Mouse (Mus musculus) cortical plate, adult 2 months (tissue): ENCODE results near the gene Rnf214.

ENCODE experiments used
- CTCF ChIP-seq: fragments of 200-500 bp; IDR thresholded peaks from 2 replicates; pipeline ENCODE4 v1.5.1; 2011; ENCODE audit warnings: mild to moderate bottlenecking, control low read depth, low read length; ENCODE audit not compliant: insufficient read depth; ENCODE audit errors: extremely low read depth
- POLR2A ChIP-seq: fragments of 200-500 bp; IDR thresholded peaks from 2 replicates; pipeline ENCODE4 v1.6.1; 2011; ENCODE audit warnings: mild to moderate bottlenecking, low read length, control low read depth; ENCODE audit not compliant: insufficient read depth; ENCODE audit errors: extremely low read depth

DNA sequence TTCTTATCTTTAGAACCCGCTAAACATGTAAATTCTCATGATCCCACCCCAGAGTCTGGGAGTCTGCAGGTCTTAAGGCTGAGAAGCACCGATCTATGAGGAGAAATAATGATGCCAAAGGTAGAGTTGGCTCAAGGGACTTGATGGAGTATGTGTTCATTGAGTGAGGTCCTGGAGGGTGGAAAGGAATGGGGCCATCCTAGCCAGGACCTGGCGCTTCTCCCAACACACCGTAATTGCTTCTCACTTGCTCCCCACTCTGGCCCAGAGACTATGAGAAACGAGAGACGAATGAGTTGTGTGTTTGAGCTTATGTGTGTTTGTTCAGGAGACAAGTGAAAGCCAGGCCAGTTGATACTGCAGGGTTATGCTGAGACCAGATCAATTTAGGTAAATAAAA, 65.3 kb downstream of the Rnf214 start:
- no peak for TF ChIP-seq CTCF
- TF ChIP-seq POLR2A = no peak
